Mouse (Mus musculus) lung, adult 10 weeks (tissue): ENCODE results near the gene Lgalsl. TPM values are rescaled to one million over a fixed set of nuclear protein-coding genes. Genes with fewer than 3 reads are reported as not detected.

ENCODE experiments used
- polyA plus RNA-seq: library from polyadenylated mRNA; stranded (reverse); fragments of 350-450 nt; fragmentation: Illumina TruSeq; extraction: RNeasy Lipid Tissue Mini Kit (QIAGEN cat#74804); gene quantifications from one replicate; pipeline ENCODE4 v1.2.3, GENCODE M21; 2014; ENCODE audit warnings: low read depth, low replicate concordance; ENCODE audit not compliant: insufficient read depth

Lgalsl gene
- 22.0 TPM for polyA plus RNA-seq

DNA sequence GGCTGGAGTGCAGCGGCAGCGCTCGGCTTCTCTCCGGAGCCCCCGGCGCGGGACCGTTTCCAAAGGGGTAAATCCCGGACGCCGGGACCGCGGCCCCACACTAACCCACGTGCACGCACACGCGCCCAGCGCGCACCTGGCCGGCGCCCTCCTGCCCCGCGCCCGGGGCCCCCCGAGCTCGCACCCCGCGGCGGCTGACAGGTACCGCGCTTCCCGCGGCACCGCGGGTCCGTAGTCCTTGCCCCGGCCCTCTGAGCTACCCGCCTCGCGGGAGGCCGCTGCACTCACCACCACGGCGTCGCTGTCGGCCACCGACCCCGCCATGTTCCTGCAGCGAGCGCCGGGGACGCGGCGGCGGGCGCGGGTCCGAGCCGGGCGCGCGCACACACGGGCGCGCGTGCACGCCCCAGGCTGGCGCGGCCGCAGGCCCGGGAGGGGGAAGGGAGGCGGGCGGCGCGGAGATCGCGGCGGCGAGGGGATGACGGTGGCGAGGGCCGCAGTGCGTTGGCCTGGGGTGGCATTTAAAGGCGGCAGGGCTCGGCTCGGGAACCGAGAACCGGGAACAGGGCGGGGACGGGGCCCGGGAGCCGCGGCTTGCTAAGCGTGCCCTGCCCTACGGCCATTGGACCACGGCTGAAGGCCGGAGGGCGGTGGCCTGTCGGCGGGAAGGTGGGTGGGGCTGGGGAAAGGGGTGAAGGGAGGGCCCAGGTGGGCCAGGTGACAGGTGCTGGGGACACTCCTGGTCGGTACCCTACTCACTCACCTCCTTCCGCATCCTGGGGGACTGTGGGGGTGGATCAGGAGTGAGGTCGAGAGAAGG, at the start of gene Lgalsl:
Gene Lgalsl, minus strand, starts transcription at position 371 of the 820 bp plus-strand sequence.

Other genes starting within 250 kb of the Lgalsl start
- 26.5 TPM for gene Aftph, start 89.5 kb downstream of the Lgalsl start, polyA plus RNA-seq